Mouse (Mus musculus): ENCODE results near the gene Dstyk.

The Dstyk gene

DNA sequence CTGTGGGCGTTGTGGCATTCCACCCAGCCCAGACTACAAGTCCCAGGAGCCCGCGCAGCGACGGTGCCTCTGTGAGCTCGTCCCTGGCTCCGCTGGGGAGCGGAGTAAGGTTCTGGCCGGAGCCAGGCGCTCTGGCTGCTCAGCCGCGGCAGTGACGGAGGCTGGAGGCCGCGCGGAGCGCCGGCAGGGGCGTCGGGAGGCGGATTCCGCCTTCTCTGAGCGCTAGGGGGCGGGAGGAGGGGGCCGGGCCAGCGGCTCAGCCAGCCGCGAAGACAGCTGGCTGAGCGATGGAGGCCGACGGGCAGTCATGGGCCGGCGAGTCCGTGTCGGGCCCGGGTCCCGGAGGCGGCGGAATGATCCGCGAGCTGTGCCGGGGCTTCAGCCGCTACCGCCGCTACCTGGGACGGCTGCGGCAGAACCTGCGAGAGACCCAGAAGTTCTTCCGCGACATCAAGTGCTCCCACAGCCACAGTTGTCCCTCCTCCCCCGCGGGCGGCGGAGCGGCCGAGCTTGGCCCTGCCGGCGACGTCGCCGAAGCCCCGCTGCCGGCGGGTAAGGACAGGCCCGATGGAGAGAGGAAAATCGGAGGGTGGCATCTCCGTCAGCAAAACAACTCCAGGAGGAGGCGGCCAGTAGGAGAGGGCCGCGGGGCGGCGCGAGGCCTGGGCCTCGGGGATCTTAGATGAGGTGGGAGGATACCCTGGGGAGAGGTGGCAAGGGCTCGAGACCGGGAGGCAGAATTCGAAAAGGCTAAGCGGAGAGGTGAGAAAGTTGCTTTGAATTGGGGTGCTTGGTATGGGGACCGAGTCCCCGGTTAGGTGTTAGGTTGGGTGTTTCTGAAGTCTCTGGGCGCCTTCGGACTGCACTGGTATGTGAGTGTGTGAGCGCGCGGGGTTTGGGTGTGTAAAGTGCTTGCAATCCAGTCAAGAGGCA, at the start of gene Dstyk:
Dstyk (plus strand) TSS at position 237 of the 933 bp plus-strand sequence.
- peak; percentile 93 for DNase-seq (ENCODE audit: low read depth)

DNA sequence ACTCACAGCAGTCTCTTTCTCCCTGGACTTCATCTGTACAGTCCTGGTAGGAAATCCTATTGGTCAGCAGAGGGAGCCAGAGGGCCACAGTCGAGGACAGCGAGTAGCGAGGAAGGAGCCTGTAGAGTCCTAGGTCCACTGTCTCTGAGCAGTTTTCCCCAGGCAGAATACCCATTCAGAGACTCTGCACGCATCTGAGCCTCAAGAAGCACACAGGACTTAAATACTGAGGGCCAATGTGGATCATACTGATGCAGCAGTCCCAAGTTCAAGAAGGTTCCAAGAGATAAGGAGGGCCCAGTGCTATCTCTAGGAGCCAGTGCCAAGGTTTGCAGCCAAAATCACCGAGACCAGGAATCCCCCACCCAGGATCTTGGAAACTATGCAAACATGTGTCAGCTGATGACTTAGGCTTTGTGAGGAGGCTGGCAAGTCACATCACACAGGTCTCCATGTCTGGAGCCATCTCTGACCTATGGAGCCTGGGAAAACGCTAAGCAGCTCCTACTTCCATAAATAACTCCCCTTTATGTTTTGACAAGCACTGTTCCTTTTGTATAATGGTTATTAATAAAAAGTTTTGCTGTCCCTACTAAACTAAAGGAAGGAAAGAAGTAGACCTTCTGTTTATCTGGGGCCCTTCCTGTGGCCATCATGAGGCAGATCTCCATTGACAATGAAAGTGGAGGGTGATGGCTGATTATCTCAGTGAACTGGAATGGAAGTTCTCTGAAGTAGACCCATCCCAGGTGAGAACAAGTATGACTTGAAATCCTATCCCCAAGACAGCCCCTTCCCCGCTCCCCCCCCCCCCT, 49.5 kb upstream of the Dstyk start:
- DNase-seq (ENCODE audit: low read depth), result peak; percentile 85

DNA sequence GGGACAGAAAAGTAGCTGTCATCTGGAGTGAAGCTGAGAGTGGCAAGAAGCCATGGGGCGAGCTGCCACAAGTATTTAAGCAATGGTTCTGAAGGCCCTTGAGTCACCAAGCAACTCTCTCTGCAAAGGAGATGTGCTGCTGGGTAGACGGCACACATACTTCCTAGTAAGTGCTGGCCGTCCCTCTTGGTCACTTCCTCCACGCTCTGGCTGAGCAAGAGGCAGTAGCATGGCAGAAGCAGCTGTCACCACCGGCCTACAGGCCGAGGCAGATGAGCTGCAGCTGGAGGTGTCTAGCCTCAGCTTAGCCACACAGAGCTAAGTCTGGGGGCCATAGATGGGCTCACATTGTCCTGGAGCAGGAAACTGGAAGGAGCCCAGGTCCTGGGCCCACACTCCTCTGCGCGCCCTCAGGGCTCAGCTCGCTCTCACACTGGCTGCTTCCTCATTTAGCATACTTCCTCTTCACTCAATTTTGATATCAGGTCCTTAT, 46.6 kb upstream of the Dstyk start:
- DNase-seq (ENCODE audit: low read depth), result peak; percentile 28

DNA sequence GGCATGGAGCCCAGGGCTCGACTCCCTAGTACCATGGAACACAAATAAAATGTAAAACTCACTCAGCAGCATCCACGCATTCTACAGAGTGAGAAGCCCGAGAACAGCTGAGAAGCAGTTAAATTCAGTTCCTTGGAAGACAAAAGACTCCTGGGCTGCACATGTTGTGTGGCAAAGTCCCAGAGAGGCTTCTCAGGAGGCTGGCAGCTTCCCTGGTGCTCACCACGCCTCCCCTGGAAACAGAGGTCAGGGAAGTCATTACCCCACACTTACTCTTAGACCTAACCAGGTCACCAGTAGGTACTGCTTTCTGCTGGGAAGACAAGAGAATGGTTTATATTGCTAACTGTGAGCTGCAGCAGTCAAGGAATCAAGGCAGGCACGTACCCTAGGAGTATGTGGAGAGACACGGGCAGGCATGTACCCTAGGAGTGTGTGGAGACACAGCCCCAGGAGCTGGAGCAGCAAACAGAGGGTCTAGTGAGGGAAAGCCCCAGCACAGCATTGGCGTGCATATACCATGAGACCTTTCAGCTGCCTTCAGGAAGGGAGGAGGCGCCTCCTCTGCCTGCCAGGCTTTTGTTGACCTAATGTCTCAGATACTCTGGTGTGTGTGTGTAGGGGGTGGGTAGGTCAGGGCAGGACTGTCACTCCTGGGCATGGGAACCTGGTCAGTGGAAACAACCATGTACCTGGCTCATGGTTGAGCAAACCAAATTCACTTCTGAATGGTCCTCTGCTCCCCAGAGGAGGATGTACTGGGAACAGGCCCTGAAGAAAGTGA, 45.9 kb upstream of the Dstyk start:
- no peak for DNase-seq (ENCODE audit: low read depth)

DNA sequence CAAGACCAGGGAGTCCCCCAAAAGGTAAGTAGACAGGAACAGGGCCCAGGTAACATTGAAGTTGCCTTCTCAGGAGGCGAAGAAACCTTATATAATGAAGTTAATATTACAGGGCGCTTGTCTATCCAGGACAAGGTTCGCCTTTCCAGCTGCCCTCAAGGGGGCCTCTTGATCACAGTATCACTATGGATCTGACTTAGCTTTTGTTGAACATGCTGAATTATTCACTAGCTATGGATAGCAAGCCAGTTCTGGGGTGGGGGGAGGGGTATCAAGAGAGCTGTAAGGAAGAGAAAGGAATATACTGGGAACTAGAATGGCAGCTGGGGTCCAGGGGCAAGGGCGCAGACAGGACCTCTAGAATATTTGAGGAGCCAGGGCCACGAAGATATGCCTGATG, 45.0 kb upstream of the Dstyk start:
- DNase-seq (ENCODE audit: low read depth), result no peak

DNA sequence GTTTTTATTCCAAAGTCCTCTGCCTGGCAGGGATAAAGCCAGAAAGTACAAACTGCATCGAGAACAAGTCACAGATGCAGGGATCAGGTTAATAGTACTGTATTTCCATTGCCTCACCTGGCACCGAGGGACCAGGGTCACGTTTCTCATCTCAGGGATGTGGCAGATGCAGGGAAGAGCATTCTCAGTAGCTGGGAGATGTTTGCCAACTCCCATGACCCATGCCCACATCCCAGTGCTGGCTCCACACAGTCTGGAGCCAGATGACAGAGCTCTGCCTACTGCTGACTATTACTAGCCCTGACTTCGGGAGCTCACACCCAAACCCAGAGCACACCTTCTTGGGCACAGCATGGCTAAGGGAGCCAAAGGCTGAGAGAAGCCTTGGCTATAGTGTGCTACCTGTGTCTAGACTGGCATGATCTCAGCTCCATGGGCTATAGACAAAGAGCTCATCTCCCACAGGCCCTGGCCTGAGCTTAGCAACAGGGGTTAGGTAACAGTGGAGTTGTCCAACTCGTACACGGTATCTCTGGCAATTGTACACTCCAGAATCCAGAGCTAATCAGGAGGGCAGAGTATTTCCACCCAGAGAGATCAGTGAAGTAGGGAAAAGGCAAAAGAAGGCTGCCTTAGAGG, 44.3 kb upstream of the Dstyk start:
- DNase-seq (ENCODE audit: low read depth), result no peak

DNA sequence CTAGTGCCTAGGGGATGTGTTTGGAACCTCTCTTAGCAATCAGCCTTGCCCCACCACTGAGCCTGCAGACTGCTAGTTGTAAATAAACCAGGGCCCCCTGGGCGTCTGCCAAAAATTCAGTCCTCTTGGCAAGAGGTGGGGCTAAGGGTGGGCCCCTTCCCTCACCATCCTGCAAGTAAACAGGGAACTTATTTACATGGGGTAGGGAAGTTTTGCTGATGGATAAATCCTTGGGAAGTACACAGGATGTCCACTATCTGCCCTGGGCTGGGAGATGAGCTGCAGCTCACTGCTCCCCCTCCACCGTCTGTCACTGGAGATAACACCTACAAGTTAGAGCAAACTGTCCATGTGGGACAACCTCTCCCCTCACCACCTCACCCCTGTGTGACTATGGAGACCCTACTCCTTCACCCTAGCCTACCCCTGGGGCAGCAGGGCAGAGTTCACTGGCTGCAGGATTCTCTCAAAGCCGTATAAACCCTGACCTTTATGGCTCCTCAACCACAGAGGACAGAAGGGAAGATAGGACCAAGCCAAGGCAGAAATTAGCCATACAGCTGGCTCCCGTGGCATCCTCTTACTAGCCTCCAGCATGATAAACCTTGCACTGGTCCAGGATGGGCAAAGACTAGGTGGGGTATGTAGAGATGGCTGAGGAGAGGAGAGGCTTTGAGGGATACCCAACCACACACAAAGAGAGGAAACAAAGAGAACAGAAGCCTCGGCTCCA, 43.0 kb upstream of the Dstyk start:
- no peak for DNase-seq (ENCODE audit: low read depth)

DNA sequence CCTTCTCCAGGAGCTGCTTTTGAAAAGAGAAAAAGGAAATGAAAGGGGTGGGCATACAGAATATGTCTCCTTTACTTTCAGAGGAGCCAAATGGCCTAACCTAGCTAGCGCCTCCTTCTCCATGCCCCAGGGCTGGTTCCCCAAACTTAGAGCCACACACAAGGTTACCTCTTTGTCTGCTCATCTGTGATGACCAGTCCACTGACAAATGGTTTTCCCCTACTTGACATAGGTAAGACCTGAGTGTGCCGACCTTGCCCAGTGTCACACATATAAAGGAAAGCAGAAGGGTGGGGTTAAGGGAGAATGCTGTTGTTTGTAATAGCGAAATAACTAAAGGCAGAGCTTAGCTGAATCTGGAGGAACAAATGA, 42.5 kb upstream of the Dstyk start:
- no peak for DNase-seq (ENCODE audit: low read depth)

DNA sequence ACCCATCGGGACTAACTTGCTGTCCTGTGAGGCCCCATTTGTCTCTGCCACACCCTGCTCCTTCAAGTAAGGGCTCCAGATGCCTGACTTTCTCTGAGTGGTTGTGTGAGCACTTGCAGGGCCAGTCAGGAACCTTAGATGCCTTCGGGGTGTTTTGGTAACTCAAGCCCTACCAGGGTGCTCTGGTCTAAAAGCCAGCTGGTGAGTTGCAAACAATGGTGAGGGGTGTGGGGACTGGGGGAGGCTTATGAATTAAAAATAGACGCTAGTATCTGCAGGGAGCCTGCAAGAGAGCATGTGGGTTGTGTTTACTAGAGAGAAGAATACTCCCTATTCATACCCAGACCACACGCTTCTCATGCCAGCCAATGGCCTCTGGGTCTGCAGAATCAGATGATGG, 42.1 kb upstream of the Dstyk start:
- DNase-seq (ENCODE audit: low read depth), result no peak

DNA sequence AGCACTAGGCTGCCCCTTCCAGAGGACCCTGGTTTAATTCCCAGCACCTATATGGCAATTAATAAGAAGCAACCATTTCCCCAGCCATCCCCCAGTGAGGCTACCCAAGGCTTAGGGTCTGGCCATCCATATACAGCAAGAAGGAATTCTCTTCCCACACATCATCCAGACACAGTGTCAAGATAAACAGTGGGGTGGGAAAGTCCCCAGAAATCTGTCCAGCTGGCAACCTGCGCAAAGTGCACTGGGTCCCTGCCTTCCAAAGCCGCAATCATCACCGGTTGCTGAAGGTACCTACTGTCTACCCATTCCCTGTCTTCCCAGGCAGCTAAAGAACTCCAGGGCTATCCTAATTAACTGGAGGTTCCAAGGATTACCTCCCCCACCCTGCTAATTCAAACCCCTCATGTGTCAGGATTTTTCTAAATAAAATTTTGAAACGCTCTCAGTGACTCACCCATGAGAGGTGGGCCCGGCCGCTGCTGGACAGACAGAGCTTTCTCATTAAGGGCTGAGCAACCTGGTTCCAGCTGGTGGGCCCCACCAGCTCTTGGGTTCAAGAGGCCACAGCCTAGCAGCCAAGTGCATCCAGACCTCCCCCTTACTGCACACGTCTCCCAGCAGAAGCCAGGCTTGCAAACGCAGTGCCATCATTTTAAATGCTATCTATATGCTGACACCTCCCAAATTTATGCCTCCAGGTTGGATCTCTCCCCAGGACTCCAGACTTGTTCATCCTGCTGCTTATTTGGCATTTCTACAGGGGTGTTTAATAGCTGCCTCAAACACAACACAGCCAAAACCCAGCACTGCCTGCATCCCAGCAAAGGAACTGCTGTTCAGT, 40.9 kb upstream of the Dstyk start:
- DNase-seq (ENCODE audit: low read depth), result no peak

DNA sequence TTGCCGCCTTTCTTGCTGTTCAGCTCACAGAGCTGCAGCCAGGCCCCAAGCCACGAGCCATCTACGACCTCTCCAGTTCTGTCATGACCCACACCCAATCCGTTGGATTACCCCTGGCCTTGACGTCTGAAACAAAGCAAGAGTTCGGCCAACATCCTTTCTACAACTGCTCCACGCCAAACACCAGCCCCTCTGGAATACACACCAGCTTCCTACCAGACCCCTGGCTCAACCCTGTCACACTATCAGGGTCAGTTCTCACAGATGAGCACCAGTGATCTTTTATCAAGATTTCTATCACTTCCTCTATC, 40.3 kb upstream of the Dstyk start:
- DNase-seq (ENCODE audit: low read depth), result no peak

DNA sequence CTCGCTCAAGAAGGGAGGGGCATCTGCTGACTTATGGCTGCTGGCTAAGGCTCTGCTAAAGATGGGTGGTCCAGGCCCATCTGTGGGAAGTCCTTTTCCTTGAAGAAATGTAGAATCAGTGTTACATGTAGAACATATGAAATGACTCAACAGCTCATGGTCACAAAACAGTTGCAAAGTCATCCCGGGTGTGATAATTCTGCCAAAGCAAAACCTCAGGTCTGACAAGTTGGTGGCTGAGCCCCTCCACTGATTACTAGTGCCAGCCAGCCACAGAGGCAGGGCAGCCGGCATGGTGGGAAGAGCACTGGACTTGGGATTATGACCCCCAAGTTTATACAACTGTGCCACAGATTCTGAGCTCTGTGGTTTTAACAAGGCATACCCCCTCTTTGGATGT, 39.5 kb upstream of the Dstyk start:
- peak; percentile 63 for DNase-seq (ENCODE audit: low read depth)

DNA sequence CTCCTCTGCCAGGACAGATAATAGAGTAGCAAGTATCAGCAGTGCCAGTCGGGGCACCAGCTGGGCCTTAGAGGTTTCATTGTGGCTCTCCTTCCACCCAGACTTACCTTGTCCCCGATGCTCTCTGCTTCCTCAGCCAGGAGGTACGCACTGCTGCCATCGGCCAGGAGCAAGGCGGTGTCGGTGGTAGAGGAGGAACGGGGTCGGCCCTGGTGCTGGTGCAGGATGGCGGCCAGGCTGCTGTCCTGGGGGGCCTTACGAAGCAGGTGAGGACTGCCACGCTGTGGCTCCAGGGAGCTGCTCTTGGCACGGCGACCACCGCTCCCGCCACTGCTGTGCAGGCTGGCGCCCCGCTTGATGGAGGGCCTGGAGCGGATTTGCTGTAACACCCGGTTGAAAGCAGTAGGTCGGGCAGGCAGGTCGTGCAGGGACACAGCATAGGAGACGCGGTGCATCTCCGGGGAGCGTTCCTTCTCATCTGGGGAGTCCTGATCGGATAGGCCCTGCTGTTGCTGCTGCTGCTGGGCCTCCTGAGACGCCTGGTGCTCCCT, 36.7 kb upstream of the Dstyk start:
- no peak for DNase-seq (ENCODE audit: low read depth)

DNA sequence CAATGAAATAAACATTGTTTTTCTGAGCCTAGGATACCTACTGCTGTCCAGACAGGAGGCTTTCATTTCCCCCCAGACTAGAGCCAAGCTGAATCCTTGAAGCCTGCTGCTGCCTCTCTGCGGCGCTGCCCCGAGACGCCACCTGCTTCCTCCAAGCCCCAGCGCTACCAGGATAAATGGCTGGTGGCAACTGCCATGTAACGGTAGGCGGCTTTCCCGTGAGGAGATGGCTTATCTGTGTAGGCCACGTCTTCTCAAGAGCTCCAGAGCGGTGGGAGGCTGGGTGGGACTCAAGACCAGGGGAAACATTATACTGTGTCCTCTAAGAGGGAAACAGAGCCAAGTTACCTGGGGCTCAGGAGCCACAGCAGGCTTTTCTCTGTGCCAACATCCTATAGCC, 35.4 kb upstream of the Dstyk start:
- peak; percentile 45 for DNase-seq (ENCODE audit: low read depth)

DNA sequence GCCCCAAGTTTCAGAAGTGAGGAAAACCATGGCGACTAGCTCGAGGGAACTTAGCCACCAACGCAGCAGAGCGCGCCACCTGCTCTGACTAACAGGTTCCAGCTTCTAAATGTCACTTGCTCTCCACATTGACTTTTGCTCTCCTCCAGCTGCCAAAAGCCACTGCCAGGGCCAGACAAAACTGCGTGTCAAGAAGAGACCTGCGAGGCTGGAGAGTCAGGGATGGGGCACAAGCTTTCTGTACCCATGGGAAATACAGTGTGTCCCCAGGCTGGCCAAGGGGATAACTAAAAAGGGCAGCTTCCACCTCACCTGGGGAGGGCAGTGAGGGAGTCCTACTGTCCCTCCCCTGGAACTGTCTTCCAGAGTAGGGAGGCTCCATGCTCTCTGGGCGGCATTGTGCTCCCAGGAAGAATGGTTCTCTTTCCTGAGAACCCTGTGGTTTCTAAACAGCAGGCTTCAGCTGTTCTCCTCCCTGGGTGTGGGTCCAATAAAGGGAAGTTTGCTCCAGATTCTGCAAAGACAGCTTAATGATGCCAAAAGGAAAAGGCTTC, 33.3 kb upstream of the Dstyk start:
- no peak for DNase-seq (ENCODE audit: low read depth)

DNA sequence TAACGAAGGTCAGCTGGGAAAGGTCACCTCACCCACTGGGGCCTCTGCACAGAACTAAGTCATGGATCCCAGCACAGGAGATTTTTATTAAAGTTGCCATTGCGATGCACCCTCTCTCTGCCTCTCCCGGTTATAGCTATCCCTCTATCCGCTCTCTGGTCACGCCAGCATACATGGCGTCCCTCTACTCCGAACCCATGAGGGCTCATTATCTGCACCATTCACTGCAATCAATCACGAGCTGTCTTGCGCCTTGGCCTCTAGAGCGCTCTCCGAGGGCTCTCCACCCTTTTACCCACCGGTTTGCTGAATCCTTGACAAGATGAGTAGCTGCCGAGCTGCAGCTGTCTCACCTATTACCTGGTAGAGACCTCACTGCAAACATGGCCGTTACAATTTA, 32.1 kb upstream of the Dstyk start:
- DNase-seq (ENCODE audit: low read depth), result no peak

DNA sequence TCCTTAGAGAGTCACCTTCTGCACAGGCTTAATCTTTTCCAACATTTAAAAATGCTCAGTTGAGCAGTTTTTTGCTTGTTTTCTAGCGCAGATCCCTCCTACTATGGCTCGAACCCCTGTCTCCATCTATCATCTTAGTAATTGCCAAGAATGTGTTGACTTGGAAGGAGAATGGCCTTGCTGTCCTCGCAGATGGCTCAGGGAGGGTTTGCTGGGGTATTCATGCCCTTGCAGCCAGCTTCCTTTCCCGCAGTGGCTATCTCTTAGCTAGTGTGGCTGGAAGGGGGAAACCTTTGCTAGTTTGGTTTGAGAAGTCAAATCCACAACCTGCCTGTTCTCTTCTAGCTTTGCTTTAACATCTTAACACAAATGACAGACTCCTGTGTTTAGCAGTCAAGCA, 31.6 kb upstream of the Dstyk start:
- DNase-seq (ENCODE audit: low read depth), result no peak

DNA sequence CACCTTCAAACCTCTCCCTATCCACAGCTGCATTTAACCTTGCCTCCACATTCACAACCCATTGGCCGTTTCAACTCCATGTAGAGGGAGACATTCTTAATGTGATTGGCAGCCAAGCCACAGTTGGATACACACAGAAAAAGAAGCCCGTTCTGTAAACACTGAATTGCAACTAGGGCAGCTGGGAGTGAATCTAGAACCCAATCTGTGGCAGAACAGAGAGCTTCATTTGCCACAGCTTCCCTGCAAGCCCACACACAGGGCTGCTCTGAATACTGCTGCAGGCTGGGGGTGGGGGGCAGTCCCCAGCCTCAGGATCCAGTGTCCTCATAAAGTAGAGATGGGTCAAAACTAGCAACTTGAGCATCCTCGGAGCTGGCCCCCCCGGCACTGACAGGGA, 31.1 kb upstream of the Dstyk start:
- DNase-seq (ENCODE audit: low read depth), result no peak

DNA sequence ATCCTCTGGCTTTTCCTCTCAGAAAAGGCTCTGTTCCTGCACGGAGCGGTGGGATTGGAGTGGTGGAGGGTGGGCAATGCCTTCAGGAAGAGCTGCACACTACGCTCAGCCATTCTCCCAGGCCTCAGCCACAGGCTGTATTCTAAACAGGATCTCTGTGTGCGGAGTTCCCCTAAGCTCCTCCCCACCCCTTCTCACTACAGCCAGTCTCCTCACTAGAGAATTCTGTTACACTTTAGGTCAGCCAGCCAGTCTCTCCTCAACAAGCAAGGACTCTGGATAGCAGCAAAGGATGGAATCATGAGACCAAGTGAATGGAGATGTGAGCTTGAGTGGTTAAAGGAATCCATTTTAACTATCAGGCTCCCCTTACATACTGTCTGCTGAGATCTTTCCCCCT, 29.4 kb upstream of the Dstyk start:
- DNase-seq (ENCODE audit: low read depth), result no peak

Measured in 416B (cell line).